Mouse (Mus musculus): ENCODE measurements around the gene Nuf2.

DNA sequence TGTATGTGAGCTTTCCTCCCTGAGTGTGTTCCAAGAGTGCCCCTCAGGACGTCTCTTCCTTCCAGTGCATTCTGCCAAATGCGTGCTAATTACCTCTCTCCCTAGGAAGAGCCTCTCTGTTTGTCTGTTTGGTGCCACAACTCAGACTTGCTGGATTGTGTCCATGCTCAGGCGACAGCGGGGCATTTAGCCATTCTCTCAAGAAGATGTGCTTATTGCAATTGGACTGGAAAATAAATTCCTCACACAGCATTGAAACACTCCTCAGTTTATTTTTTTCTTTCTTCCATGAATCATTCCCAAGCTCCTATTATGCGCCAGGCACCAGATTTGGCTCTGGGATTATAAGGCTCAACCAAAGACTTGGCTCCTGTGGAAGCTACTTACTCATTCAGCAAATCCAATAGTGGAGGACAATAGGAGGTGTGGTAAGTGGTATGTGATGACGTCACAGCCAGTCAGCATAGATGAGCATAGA is 45.8 kb downstream of the Nuf2 start:
- TF ChIP-seq POLR2A (IDR thresholded peaks at IDR 0.05; ENCODE audit: low read depth, low read length) (no peak), CTCF (IDR thresholded peaks at IDR 0.05; ENCODE audit: borderline replicate concordance, insufficient read depth, low read length) (no peak)

Data from embryonic fibroblast, embryonic 13.5 days (primary cell).